Mouse (Mus musculus): ENCODE data around the gene Gm20662. TPM values are rescaled to one million over a fixed set of nuclear protein-coding genes. Genes with fewer than 3 reads are reported as not detected.

Gm20662 gene
- 1 to 10 TPM; 1.2 to 2.4 TPM for total RNA-seq (2021)
- long read RNA-seq, experiment 1, result 0 reads
- long read RNA-seq, experiment 2, partial matches to known transcripts, result 1 of 2 reads
- long read RNA-seq, experiment 2, other reads (novel, unspliced or antisense), result 1 of 2 reads

- no peak for TF ChIP-seq CTCF (IDR thresholded peaks at IDR 0.05)
- H3K4me3 ChIP-seq, result no peak within 1 kb of the TSS
- DNase-seq (ENCODE audit: extremely low spot score in 1 of 2, low spot score in 2 of 2), result no peak
- H3K27ac ChIP-seq, result no peak within 1 kb of the TSS
- intact Hi-C loops (cut with DNase I), result no loop called here
Measured at GRCm38 (mm10) chr9:107996049-107996448, at the start of gene Gm20662. Gm20662 (plus strand) TSS chr9:107996349.

GRCm38 (mm10) chr9:107947241-107948194 is 48.6 kb upstream of the Gm20662 start:
- no peak for DNase-seq (ENCODE audit: extremely low spot score in 1 of 2, low spot score in 2 of 2)
- intact Hi-C loops (cut with DNase I), result no loop called here
- peak overlapping the region; percentile 67 for H3K27ac ChIP-seq
- TF ChIP-seq CTCF (IDR thresholded peaks at IDR 0.05), result no peak
- H3K4me3 ChIP-seq, result no peak overlapping the region

- intact Hi-C loops (cut with DNase I), result no loop called here
- no peak overlapping the region for H3K27ac ChIP-seq
- no peak for TF ChIP-seq CTCF (IDR thresholded peaks at IDR 0.05)
- H3K4me3 ChIP-seq, result no peak overlapping the region
- DNase-seq (ENCODE audit: extremely low spot score in 1 of 2, low spot score in 2 of 2), result no peak
Measured at GRCm38 (mm10) chr9:107949184-107949921, 46.8 kb upstream of the Gm20662 start.

GRCm38 (mm10) chr9:107949922-107950235 is 46.3 kb upstream of the Gm20662 start, which contains the start of gene Traip:
Traip (plus strand) TSS chr9:107950136.
- no peak for DNase-seq (ENCODE audit: extremely low spot score in 1 of 2, low spot score in 2 of 2)
- intact Hi-C loops (cut with DNase I), result no loop called here
- no peak for TF ChIP-seq CTCF (IDR thresholded peaks at IDR 0.05)
- Histone ChIP-seq H3K27ac (peak within 1 kb of the TSS; percentile 87), H3K4me3 (peak within 1 kb of the TSS; percentile 54)

- peak overlapping the region; percentile 54 for H3K4me3 ChIP-seq
- DNase-seq (ENCODE audit: extremely low spot score in 1 of 2, low spot score in 2 of 2), result peak; percentile 88
- no peak; the same call in 1 of the 2 replicates for TF ChIP-seq CTCF (IDR thresholded peaks at IDR 0.05)
- intact Hi-C loops (cut with DNase I), result no loop called here
- H3K27ac ChIP-seq, result peak overlapping the region; percentile 87
Measured at GRCm38 (mm10) chr9:107950460-107951355, 45.4 kb upstream of the Gm20662 start.

GRCm38 (mm10) chr9:107955613-107956289 is 40.4 kb upstream of the Gm20662 start:
- Histone ChIP-seq H3K27ac (no peak overlapping the region), H3K4me3 (no peak overlapping the region)
- DNase-seq (ENCODE audit: extremely low spot score in 1 of 2, low spot score in 2 of 2), result no peak
- TF ChIP-seq CTCF (IDR thresholded peaks at IDR 0.05), result no peak
- intact Hi-C loops (cut with DNase I), result no loop called here

GRCm38 (mm10) chr9:107957141-107957540 is 39.0 kb upstream of the Gm20662 start:
- H3K4me3 ChIP-seq, result no peak overlapping the region
- no peak overlapping the region for H3K27ac ChIP-seq
- TF ChIP-seq CTCF (IDR thresholded peaks at IDR 0.05), result no peak
- no peak for DNase-seq (ENCODE audit: extremely low spot score in 1 of 2, low spot score in 2 of 2)
- intact Hi-C loops (cut with DNase I), result no loop called here

GRCm38 (mm10) chr9:107959896-107960295 is 36.3 kb upstream of the Gm20662 start:
- intact Hi-C loops (cut with DNase I), result loop anchor here (5.0 kb wide), 1 partner anchor 107 kb away; no protein-coding TSS in a partner anchor
- no peak overlapping the region for H3K4me3 ChIP-seq
- H3K27ac ChIP-seq, result peak overlapping the region; percentile 95
- no peak for DNase-seq (ENCODE audit: extremely low spot score in 1 of 2, low spot score in 2 of 2)
- TF ChIP-seq CTCF (IDR thresholded peaks at IDR 0.05), result no peak

GRCm38 (mm10) chr9:107960928-107961327 is 35.2 kb upstream of the Gm20662 start:
- no peak; the same call in 1 of the 2 replicates for TF ChIP-seq CTCF (IDR thresholded peaks at IDR 0.05)
- intact Hi-C loops (cut with DNase I), result loop anchor here (5.0 kb wide), 1 partner anchor 106 kb away; no protein-coding TSS in a partner anchor
- Histone ChIP-seq H3K4me3 (0 out of 2 replicates have a peak overlapping the region, but pooled peaks have one; percentile 9), H3K27ac (peak overlapping the region; percentile 95)
- no peak for DNase-seq (ENCODE audit: extremely low spot score in 1 of 2, low spot score in 2 of 2)

- TF ChIP-seq CTCF (IDR thresholded peaks at IDR 0.05), result no peak
- Histone ChIP-seq H3K27ac (peak overlapping the region; percentile 95), H3K4me3 (peak overlapping the region; percentile 24)
- peak; percentile 77 to 82 for DNase-seq (ENCODE audit: extremely low spot score in 1 of 2, low spot score in 2 of 2)
- intact Hi-C loops (cut with DNase I), result loop anchor here (5.0 kb wide), 1 partner anchor 106 kb away; no protein-coding TSS in a partner anchor
Measured at GRCm38 (mm10) chr9:107961351-107961762, 34.8 kb upstream of the Gm20662 start.

Data from left cerebral cortex, adult 2 months (tissue).